Mouse (Mus musculus) heart, embryonic 14.5 days (tissue): ENCODE results near the gene Alg9. TPM values are rescaled to one million over a fixed set of nuclear protein-coding genes. Genes with fewer than 3 reads are reported as not detected.

Experiments
- ATAC-seq: fragments of 200-750 bp; cut with Nextera tagmentation; 2 replicates; pipeline ENCODE4 v1.8.0; 2017; ENCODE audit warnings: low read depth, moderate TSS enrichment; ENCODE audit not compliant: insufficient number of reproducible peaks, insufficient read depth, low FRiP score
- H3K27ac ChIP-seq, 2 experiments: fragments of 200-500 bp in 1 of 2; fragments of 300-500 bp in 1 of 2; sonication (generic) in 1 of 2; replicated peaks in 1 of 2; 2 replicates each; pipeline ENCODE4 v1.5.1; 2012 to 2014; ENCODE audit warnings: low read depth in 2 of 2, low read length in 2 of 2, control low read depth in 1 of 2, mild to moderate bottlenecking in 1 of 2, mixed read lengths in 1 of 2; ENCODE audit not compliant: control insufficient read depth in 1 of 2, insufficient read depth in 1 of 2
- H3K27me3 ChIP-seq: fragments of 300-500 bp; sonication (generic); 2 replicates; pipeline ENCODE4 v1.6.1; 2014; ENCODE audit warnings: mild to moderate bottlenecking, low read length, control low read depth; ENCODE audit not compliant: control insufficient read depth, insufficient read depth
- H3K36me3 ChIP-seq: fragments of 300-500 bp; sonication (generic); 2 replicates; pipeline ENCODE4 v1.6.1; 2014; ENCODE audit warnings: mild to moderate bottlenecking, control low read depth, low read length, mixed read lengths; ENCODE audit not compliant: control insufficient read depth, insufficient read depth
- H3K4me1 ChIP-seq, 2 experiments: fragments of 200-500 bp in 1 of 2; fragments of 300-500 bp in 1 of 2; sonication (generic) in 1 of 2; 2 replicates each; pipeline ENCODE4 v1.6.1; 2012 to 2014; ENCODE audit warnings: low read length in 2 of 2, control low read depth in 1 of 2, mixed read lengths in 1 of 2; ENCODE audit not compliant: control insufficient read depth in 2 of 2, insufficient read depth in 2 of 2
- H3K4me2 ChIP-seq: fragments of 300-500 bp; sonication (generic); 2 replicates; pipeline ENCODE4 v1.6.1; 2014; ENCODE audit warnings: mild to moderate bottlenecking, low read length
- H3K4me3 ChIP-seq, 2 experiments: fragments of 200-500 bp in 1 of 2; fragments of 300-500 bp in 1 of 2; sonication (generic) in 1 of 2; 2 replicates each; pipeline ENCODE4 v1.5.1; 2012 to 2014; ENCODE audit warnings: low read length in 2 of 2, mild to moderate bottlenecking in 2 of 2, control low read depth in 1 of 2, low read depth in 1 of 2, moderate library complexity in 1 of 2; ENCODE audit not compliant: control insufficient read depth in 1 of 2, insufficient read depth in 1 of 2
- H3K9ac ChIP-seq: fragments of 300-500 bp; sonication (generic); 2 replicates; pipeline ENCODE4 v1.6.1; 2014; ENCODE audit warnings: mild to moderate bottlenecking, low read length
- H3K9me3 ChIP-seq: fragments of 300-500 bp; sonication (generic); 2 replicates; pipeline ENCODE4 v1.6.1; 2016; ENCODE audit warnings: low read length, control low read depth; ENCODE audit not compliant: control insufficient read depth
- WGBS: fragments of 180-500 bp; shearing (Covaris S2); extraction: QIAGEN DNeasy Blood & Tissue Kit; methylation state at CpG from one replicate; pipeline ENCODE4 v1.1.7; 2014; 5-methylcytosine and 5-hydroxymethylcytosine counted together
- polyA plus RNA-seq: library from polyadenylated mRNA; unstranded; fragments of >200 nt; fragmentation: Nextera tagmentation; extraction: Ambion mirVana; gene quantifications from 2 replicates; pipeline ENCODE4 v1.2.1, GENCODE M21; 2014

The Alg9 gene
- polyA plus RNA-seq, 1 experiment from 2014 or later = 31.5 TPM

- Histone ChIP-seq H3K4me3 (no peak overlapping the region), H3K27me3 (no peaks in the 10 kb centered on the region), H3K27ac (no peak overlapping the region), H3K9me3 (no peaks in the 10 kb centered on the region), H3K36me3 (peaks cover 82% of the 10 kb centered on the region), H3K4me2 (no peak overlapping the region), H3K9ac (no peak overlapping the region), H3K4me1 (peaks cover 3 to 5% of the 10 kb centered on the region in 2 experiments; a peak in 3 of 4 replicates)
- WGBS = 90% methylated on average over 13 of the region's 13 CpGs
- ATAC-seq = no peak
Measured at GRCm38 (mm10) chr9:50809146-50809545, 34.3 kb downstream of the Alg9 start.

GRCm38 (mm10) chr9:50811187-50811586 lies 36.4 kb downstream of the Alg9 start:
- no peak for ATAC-seq
- Histone ChIP-seq H3K36me3 (peaks cover 71% of the 10 kb centered on the region), H3K27ac (no peak overlapping the region), H3K27me3 (no peaks in the 10 kb centered on the region), H3K4me1 (peaks cover 3 to 5% of the 10 kb centered on the region in 2 experiments; a peak in 3 of 4 replicates), H3K9me3 (no peaks in the 10 kb centered on the region), H3K9ac (no peak overlapping the region), H3K4me2 (no peak overlapping the region), H3K4me3 (no peak overlapping the region)
- WGBS = 62% methylated on average over 7 of the region's 7 CpGs

- ATAC-seq = no peak
- H3K4me1 ChIP-seq = peaks cover 3 to 5% of the 10 kb centered on the region in 2 experiments; a peak in 3 of 4 replicates
- no peak overlapping the region for H3K9ac ChIP-seq
- no peak overlapping the region for H3K4me3 ChIP-seq
- no peaks in the 10 kb centered on the region for H3K9me3 ChIP-seq
- H3K27ac ChIP-seq = no peak overlapping the region
- H3K27me3 ChIP-seq = no peaks in the 10 kb centered on the region
- peaks cover 72% of the 10 kb centered on the region for H3K36me3 ChIP-seq
- WGBS = 73% methylated on average over 2 of the region's 2 CpGs
- H3K4me2 ChIP-seq = no peak overlapping the region
Measured at GRCm38 (mm10) chr9:50811746-50812145, 36.9 kb downstream of the Alg9 start.

- WGBS = 89% methylated on average over 5 of the region's 5 CpGs
- no peak overlapping the region for H3K4me3 ChIP-seq
- ATAC-seq = no peak
- peaks cover 3 to 5% of the 10 kb centered on the region in 2 experiments; a peak in 3 of 4 replicates for H3K4me1 ChIP-seq
- H3K4me2 ChIP-seq = no peak overlapping the region
- no peak overlapping the region for H3K27ac ChIP-seq
- peaks cover 67% of the 10 kb centered on the region for H3K36me3 ChIP-seq
- no peaks in the 10 kb centered on the region for H3K9me3 ChIP-seq
- no peak overlapping the region for H3K9ac ChIP-seq
- H3K27me3 ChIP-seq = no peaks in the 10 kb centered on the region
Measured at GRCm38 (mm10) chr9:50813796-50814195, 39.0 kb downstream of the Alg9 start.

- Histone ChIP-seq H3K27ac (no peak overlapping the region), H3K27me3 (no peaks in the 10 kb centered on the region), H3K9me3 (no peaks in the 10 kb centered on the region), H3K36me3 (peaks cover 60% of the 10 kb centered on the region), H3K4me2 (no peak overlapping the region), H3K9ac (no peak overlapping the region), H3K4me3 (no peak overlapping the region), H3K4me1 (peaks cover 3 to 5% of the 10 kb centered on the region in 2 experiments; a peak in 3 of 4 replicates)
- 98% methylated on average over 4 of the region's 4 CpGs for WGBS
- ATAC-seq = no peak
Measured at GRCm38 (mm10) chr9:50815666-50816065, 40.8 kb downstream of the Alg9 start.

- H3K4me1 ChIP-seq = 0 out of 4 replicates have a peak, but pooled peaks cover 0 to under 1% of the 10 kb centered on the region in 2 experiments
- no peaks in the 10 kb centered on the region for H3K27me3 ChIP-seq
- no peak overlapping the region for H3K9ac ChIP-seq
- peaks cover 57% of the 10 kb centered on the region for H3K36me3 ChIP-seq
- H3K9me3 ChIP-seq = no peaks in the 10 kb centered on the region
- no peak overlapping the region for H3K4me2 ChIP-seq
- WGBS = 100% methylated on average over 1 of the region's 1 CpGs
- H3K27ac ChIP-seq = no peak overlapping the region
- ATAC-seq = no peak
- H3K4me3 ChIP-seq = no peak overlapping the region
Measured at GRCm38 (mm10) chr9:50816512-50816911, 41.7 kb downstream of the Alg9 start.

GRCm38 (mm10) chr9:50818050-50818449 lies 43.2 kb downstream of the Alg9 start:
- peaks cover 52% of the 10 kb centered on the region for H3K36me3 ChIP-seq
- H3K27me3 ChIP-seq = no peaks in the 10 kb centered on the region
- 81% methylated on average over 6 of the region's 6 CpGs for WGBS
- H3K4me3 ChIP-seq = no peak overlapping the region
- ATAC-seq = no peak
- no peak overlapping the region for H3K9ac ChIP-seq
- no peaks in the 10 kb centered on the region for H3K9me3 ChIP-seq
- no peak overlapping the region for H3K4me2 ChIP-seq
- H3K4me1 ChIP-seq = no peaks in the 10 kb centered on the region
- no peak overlapping the region for H3K27ac ChIP-seq

GRCm38 (mm10) chr9:50819716-50820115 lies 44.9 kb downstream of the Alg9 start:
- no peak overlapping the region for H3K9ac ChIP-seq
- ATAC-seq = no peak
- 90% methylated on average over 6 of the region's 6 CpGs for WGBS
- no peak overlapping the region for H3K4me3 ChIP-seq
- no peaks in the 10 kb centered on the region for H3K4me1 ChIP-seq
- no peak overlapping the region for H3K27ac ChIP-seq
- no peaks in the 10 kb centered on the region for H3K27me3 ChIP-seq
- H3K4me2 ChIP-seq = no peak overlapping the region
- H3K36me3 ChIP-seq = peaks cover 50% of the 10 kb centered on the region
- H3K9me3 ChIP-seq = no peaks in the 10 kb centered on the region
